Mouse (Mus musculus): ENCODE measurements at regions not wholly inside any gene's neighbourhood (a gene's known extent, or its start where the extent isn't known, plus 50 kb on each side); places are given as distances from the start of the nearest gene placed in this dataset.

DNA sequence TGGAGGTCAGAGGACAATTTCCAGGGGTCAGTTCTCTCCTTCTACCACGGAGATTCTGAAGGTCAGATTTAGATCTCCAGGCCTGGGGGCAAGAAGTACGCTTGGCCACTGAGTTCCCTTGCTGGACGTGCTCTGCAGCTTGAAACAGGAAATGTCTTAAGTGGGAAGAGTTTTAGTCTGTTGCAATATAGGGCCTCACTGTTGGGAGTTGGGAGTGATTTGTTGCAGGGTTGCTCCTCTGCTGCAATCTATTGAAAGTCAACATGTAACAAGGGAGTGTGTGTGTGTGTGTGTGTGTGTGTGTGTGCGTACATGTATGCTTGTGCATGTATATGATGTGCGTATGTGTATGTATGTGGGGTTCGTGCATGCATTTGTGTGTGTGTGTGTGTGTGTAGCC lies 71.5 kb upstream of the Gmds start:
- 85% methylated on average over 6 of the region's 6 CpGs for WGBS
- no peak overlapping the region for H3K27ac ChIP-seq (ENCODE audit: low read length)
- no peaks in the 10 kb centered on the region for H3K36me3 ChIP-seq (ENCODE audit: control insufficient read depth, insufficient read depth)
- no peak for ATAC-seq
- no peak overlapping the region for H3K9ac ChIP-seq (replicated peaks; ENCODE audit: low read depth, low read length)
- no peaks in the 10 kb centered on the region for H3K4me1 ChIP-seq (replicated peaks; ENCODE audit: control insufficient read depth, insufficient read depth, low read length)
- H3K27me3 ChIP-seq (replicated peaks; ENCODE audit: control insufficient read depth, insufficient read depth, low read length): no peaks in the 10 kb centered on the region
- H3K4me2 ChIP-seq (ENCODE audit: low read length): no peak overlapping the region
- no peaks in the 10 kb centered on the region for H3K9me3 ChIP-seq (ENCODE audit: control insufficient read depth, low read length)
- no peak overlapping the region for H3K4me3 ChIP-seq (replicated peaks; ENCODE audit: low read length)

- Histone ChIP-seq H3K27me3 (replicated peaks; ENCODE audit: control insufficient read depth, insufficient read depth, low read length) (no peaks in the 10 kb centered on the region), H3K36me3 (ENCODE audit: control insufficient read depth, insufficient read depth) (no peaks in the 10 kb centered on the region), H3K4me3 (replicated peaks; ENCODE audit: low read length) (no peak overlapping the region), H3K4me1 (replicated peaks; ENCODE audit: control insufficient read depth, insufficient read depth, low read length) (no peaks in the 10 kb centered on the region), H3K27ac (ENCODE audit: low read length) (no peak overlapping the region), H3K9ac (replicated peaks; ENCODE audit: low read depth, low read length) (no peak overlapping the region), H3K4me2 (ENCODE audit: low read length) (no peak overlapping the region), H3K9me3 (ENCODE audit: control insufficient read depth, low read length) (no peaks in the 10 kb centered on the region)
- WGBS: 73% methylated on average over 1 of the region's 1 CpGs
- ATAC-seq: no peak
Measured at GRCm38 (mm10) chr13:32398616-32399015, 60.1 kb upstream of the Gmds start.

Measured in forebrain, embryonic 16.5 days (tissue).